Mouse (Mus musculus) heart, adult 11 months (tissue): Measurements from ENCODE around the gene Cldn18.
A peak's percentile ranks its signal among the peaks of the same experiment; 100 is the strongest.

Source experiments
- DNase-seq: peaks from one replicate; pipeline ENCODE4 v3.0.0; 2022

Gene Cldn18

GRCm38 (mm10) chr9:99681980-99682570 is 35.0 kb downstream of the Cldn18 start:
- DNase-seq, result peak; percentile 66

GRCm38 (mm10) chr9:99675714-99676113 is 41.4 kb downstream of the Cldn18 start:
- no peak for DNase-seq

- peak; percentile 61 for DNase-seq
Observed at GRCm38 (mm10) chr9:99671603-99672002, 45.5 kb downstream of the Cldn18 start.

- DNase-seq, result peak; percentile 97
Observed at GRCm38 (mm10) chr9:99667596-99667995, 49.5 kb downstream of the Cldn18 start.

GRCm38 (mm10) chr9:99662887-99663286 is 54.2 kb downstream of the Cldn18 start:
- peak; percentile 90 for DNase-seq

- DNase-seq, result peak; percentile 92
Observed at GRCm38 (mm10) chr9:99662406-99662805, 54.7 kb downstream of the Cldn18 start.

- peak; percentile 85 for DNase-seq
Observed at GRCm38 (mm10) chr9:99661606-99662166, 55.4 kb downstream of the Cldn18 start.

GRCm38 (mm10) chr9:99660756-99661155 is 56.3 kb downstream of the Cldn18 start:
- DNase-seq, result peak; percentile 74

- DNase-seq, result no peak
Observed at GRCm38 (mm10) chr9:99646102-99646501, 71.0 kb downstream of the Cldn18 start.

GRCm38 (mm10) chr9:99645416-99645815 is 71.7 kb downstream of the Cldn18 start:
- DNase-seq, result no peak

GRCm38 (mm10) chr9:99639957-99640356 is 77.1 kb downstream of the Cldn18 start:
- no peak for DNase-seq
